Mouse (Mus musculus): ENCODE results near the gene Pafah2.

DNA sequence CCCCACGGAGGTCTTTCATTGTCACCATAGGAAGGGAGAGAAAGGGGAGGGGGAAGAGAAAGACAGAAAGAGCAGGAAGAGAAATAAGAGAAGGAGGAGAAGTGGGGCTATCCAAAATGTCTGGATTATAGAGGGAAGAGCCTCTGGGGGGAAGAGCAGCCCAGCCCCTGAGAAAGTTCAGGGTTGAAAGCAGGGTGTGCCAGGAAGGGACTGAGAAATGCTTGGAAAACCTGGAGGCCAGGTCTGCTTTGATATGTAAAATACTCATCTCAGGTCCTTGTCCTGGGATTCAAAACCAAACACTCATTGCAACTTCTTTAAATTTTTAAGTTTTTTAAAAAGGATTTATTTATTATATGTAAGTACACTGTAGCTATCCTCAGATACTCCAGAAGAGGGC lies 4.5 kb upstream of the Pafah2 start:
- TF ChIP-seq POLR2A (IDR thresholded peaks at IDR 0.05; ENCODE audit: extremely low read depth, insufficient read depth, low read length) (no peak), CTCF (IDR thresholded peaks at IDR 0.05; ENCODE audit: extremely low read depth, insufficient read depth, low read length) (no peak)
